11 mouse cellular contexts compared by ENCODE assay signal in genomic region chr10:119076100-119076566, GRCm38 (mm10).
DNase-seq lines count a peak whose midpoint lies in the region; ATAC-seq lines count a peak whose summit lies in the region.
"Had no signal": no experiment of that assay in that cellular context is flagged by ENCODE, and none has a peak within 500 bp of the region (broad histone marks: within the 10 kb centered on the region; RNA-seq: fewer than 3 reads in every experiment).

No protein-coding gene starts in this region.

- 0 out of 2 replicates have a peak overlapping the region, but pooled peaks have one; percentile 0 for H3K4me3 ChIP-seq in kidney, embryonic 15.5 days (replicated peaks)
- H3K4me3 ChIP-seq: heart, embryonic 12.5 days had no signal

- peak; percentile 76 for ATAC-seq in kidney, embryonic 15.5 days (replicated peaks; ENCODE audit: low FRiP score)

- peaks cover 23% of the 10 kb centered on the region for H3K4me1 ChIP-seq in kidney, embryonic 15.5 days

- H3K9ac ChIP-seq in kidney, embryonic 15.5 days = no peak overlapping the region
- H3K9ac ChIP-seq: heart, embryonic 12.5 days had no signal

- H3K36me3 ChIP-seq in kidney, embryonic 15.5 days = no peaks in the 10 kb centered on the region
- H3K36me3 ChIP-seq: heart, embryonic 12.5 days had no signal

- 3% methylated on average over 12 of the region's 12 CpGs for WGBS in kidney, embryonic 15.5 days

- no peaks in the 10 kb centered on the region for H3K27me3 ChIP-seq in kidney, embryonic 15.5 days
- H3K27me3 ChIP-seq: heart, embryonic 12.5 days had no signal

- no peaks in the 10 kb centered on the region for H3K9me3 ChIP-seq in kidney, embryonic 15.5 days (replicated peaks)
- H3K9me3 ChIP-seq: heart, embryonic 12.5 days had no signal

- H3K4me2 ChIP-seq in kidney, embryonic 15.5 days = peak overlapping the region; percentile 45
- H3K4me2 ChIP-seq: heart, embryonic 12.5 days had no signal

- intact Hi-C loops in left cerebral cortex, postnatal 4 days (cut with DNase I) = loop anchor here (5.0 to 10.0 kb wide), 3 partner anchors 209 to 929 kb away; no protein-coding TSS in a partner anchor

- peak overlapping the region; percentile 48 for H3K27ac ChIP-seq in kidney, embryonic 15.5 days

- DNase-seq in lung, postnatal 10 days = peak; percentile 55
- DNase-seq in lung, adult 18-20 months = no peak
- DNase-seq in mesoderm, embryonic 11.5 days (ENCODE audit: low read depth, low spot score) = peak; percentile 57
- peak; percentile 81 for DNase-seq in yolk sac, embryonic 10.5 days (ENCODE audit: low spot score)
- DNase-seq in spleen, adult 12 weeks (ENCODE audit: low spot score) = no peak
- DNase-seq in ovary, postnatal 36 days (ENCODE audit: low spot score) = no peak
- DNase-seq in left cerebral cortex, postnatal 4 days = no peak
- DNase-seq: adrenal gland, postnatal 36 days; right cerebral cortex, postnatal 4 days had no signal

Comparison
In these comparisons a context has a peak if more than half of its experiments do, and no peak if none do; other contexts are left out.
1. DNase-seq: peak in lung, postnatal 10 days (single experiment), mesoderm, embryonic 11.5 days (single experiment) and yolk sac, embryonic 10.5 days (single experiment); none in lung, adult 18-20 months (0 of 2), spleen, adult 12 weeks (single experiment), ovary, postnatal 36 days (single experiment) and left cerebral cortex, postnatal 4 days (single experiment).